Mouse (Mus musculus): ENCODE measurements around the gene Abcc4. TPM values are rescaled to one million over a fixed set of nuclear protein-coding genes. Genes with fewer than 3 reads are reported as not detected.

The Abcc4 gene
- polyA plus RNA-seq, 1 experiment from 2014 or later, result 2.2 TPM

DNA sequence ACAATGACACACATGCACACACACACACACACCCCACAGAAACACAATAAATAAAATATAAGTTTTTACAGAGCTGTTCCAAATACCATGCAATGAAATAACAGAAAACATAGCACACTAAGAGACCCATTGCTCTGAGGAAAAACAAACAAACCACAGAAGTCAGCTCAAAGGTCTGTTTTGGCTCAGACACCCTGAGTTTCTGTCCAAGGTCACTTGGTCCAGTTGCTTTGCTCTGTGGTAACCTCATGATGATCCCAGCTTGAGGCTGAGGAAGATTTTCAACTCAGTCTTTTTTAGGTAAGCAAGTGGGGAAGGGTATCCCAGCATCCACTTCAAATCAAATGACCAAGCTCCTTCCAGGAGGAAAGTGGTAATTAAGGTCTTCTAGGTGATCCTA, 4.9 kb upstream of the Abcc4 start:
- Histone ChIP-seq H3K27ac (ENCODE audit: poor library complexity, severe bottlenecking) (no peak overlapping the region), H3K27me3 (replicated peaks) (peaks cover 25% of the 10 kb centered on the region), H3K9me3 (replicated peaks) (no peaks in the 10 kb centered on the region), H3K4me1 (replicated peaks) (peaks cover 27% of the 10 kb centered on the region), H3K36me3 (no peaks in the 10 kb centered on the region), H3K9ac (no peak overlapping the region), H3K4me2 (no peak overlapping the region), H3K4me3 (no peak overlapping the region)
- no peak for ATAC-seq (ENCODE audit: insufficient number of reproducible peaks, low FRiP score)

DNA sequence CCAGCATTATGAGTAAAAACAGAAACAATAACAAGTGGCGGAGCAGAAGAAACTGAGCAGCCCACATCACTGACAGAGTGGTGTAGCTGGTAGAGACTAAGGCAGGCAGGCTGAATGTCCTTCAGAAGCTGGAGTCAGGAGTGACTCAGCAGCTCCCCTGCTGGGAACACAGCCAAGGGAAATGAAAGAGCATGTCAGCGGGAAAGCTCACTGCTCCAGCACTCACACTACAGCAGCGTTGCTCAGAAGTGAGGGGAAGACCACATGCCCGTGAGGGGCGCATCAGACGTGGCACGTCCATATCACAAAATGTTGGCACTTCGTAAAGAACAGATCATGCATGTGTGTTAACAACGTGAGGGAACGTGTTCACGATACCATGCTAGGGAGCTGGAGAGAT, 3.7 kb upstream of the Abcc4 start:
- Histone ChIP-seq H3K9ac (no peak overlapping the region), H3K27me3 (replicated peaks) (peaks cover 34% of the 10 kb centered on the region), H3K4me1 (replicated peaks) (peaks cover 32% of the 10 kb centered on the region), H3K36me3 (no peaks in the 10 kb centered on the region), H3K27ac (ENCODE audit: poor library complexity, severe bottlenecking) (0 out of 2 replicates have a peak overlapping the region, but pooled peaks have one; percentile 6), H3K4me3 (no peak overlapping the region), H3K4me2 (peak overlapping the region; percentile 16), H3K9me3 (replicated peaks) (no peaks in the 10 kb centered on the region)
- WGBS, result 14% methylated on average over 11 of the region's 11 CpGs
- ATAC-seq (ENCODE audit: insufficient number of reproducible peaks, low FRiP score), result peak; percentile 81

DNA sequence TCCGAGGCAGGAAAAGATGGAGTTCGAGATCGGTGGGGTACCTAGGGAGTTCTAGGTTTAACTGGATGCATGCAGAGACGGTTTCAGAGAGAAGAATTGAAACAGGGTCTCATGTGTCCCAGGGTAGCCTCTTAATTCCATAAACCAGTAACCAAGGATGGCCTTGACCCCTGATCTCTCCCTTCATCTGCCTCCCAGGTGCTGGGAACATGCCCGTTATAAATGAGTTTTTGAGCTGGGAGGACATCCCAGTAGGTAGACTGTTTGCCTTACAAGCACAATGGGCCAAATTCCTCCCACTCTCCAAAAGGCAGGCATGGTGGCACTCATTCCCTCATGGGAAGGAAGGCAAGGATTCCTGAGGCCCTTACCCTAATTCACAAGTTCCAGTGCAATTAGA, 2.1 kb upstream of the Abcc4 start:
- 83% methylated on average over 5 of the region's 5 CpGs for WGBS
- H3K4me2 ChIP-seq, result no peak overlapping the region
- H3K4me1 ChIP-seq (replicated peaks), result peaks cover 23% of the 10 kb centered on the region
- no peak overlapping the region for H3K27ac ChIP-seq (ENCODE audit: poor library complexity, severe bottlenecking)
- peaks cover 48% of the 10 kb centered on the region for H3K27me3 ChIP-seq (replicated peaks)
- no peaks in the 10 kb centered on the region for H3K9me3 ChIP-seq (replicated peaks)
- H3K9ac ChIP-seq, result no peak overlapping the region
- no peaks in the 10 kb centered on the region for H3K36me3 ChIP-seq
- ATAC-seq (ENCODE audit: insufficient number of reproducible peaks, low FRiP score), result no peak
- H3K4me3 ChIP-seq, result no peak overlapping the region

DNA sequence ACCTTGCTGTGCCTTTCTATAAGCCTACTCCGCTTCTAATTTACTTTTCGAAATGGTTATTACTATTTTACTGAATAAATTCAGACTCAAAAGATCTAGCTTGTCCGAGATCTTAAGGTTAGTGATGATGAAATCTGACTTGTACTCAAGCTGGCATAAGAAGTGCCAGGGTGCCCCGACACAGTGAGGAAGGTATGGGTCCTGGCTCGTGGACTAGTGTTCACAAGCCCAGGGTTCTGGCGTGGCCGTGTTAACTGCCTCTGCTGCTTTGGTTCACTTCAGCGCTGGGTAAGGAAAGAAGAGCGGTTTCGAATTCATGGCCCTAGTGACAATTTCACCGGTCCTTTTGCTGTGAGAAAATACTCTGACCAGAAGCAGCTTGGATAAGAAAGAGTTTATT, 943 bp upstream of the Abcc4 start:
- H3K9ac ChIP-seq, result no peak overlapping the region
- H3K27me3 ChIP-seq (replicated peaks), result peaks cover 47% of the 10 kb centered on the region
- no peaks in the 10 kb centered on the region for H3K9me3 ChIP-seq (replicated peaks)
- no peak overlapping the region for H3K27ac ChIP-seq (ENCODE audit: poor library complexity, severe bottlenecking)
- H3K4me1 ChIP-seq (replicated peaks), result peaks cover 19% of the 10 kb centered on the region
- peak overlapping the region; percentile 68 for H3K4me3 ChIP-seq
- ATAC-seq (ENCODE audit: insufficient number of reproducible peaks, low FRiP score), result no peak
- H3K4me2 ChIP-seq, result peak overlapping the region; percentile 98
- 84% methylated on average over 11 of the region's 11 CpGs for WGBS
- no peaks in the 10 kb centered on the region for H3K36me3 ChIP-seq

DNA sequence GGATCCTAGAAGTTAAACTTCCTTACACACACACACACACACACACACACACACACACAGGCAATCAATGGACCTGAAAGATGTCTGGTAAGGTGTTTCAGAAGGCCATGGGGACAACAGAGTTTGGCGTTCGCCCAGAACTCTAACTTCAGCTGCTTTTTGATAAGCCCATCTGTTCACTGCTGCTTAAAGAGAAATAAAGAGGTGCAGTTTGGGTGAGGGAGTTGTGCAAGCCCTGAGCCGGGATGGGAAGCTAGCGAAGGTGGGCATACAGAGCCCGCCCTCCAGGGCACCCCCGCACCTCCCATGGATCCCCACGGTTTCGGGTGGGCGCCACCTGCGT, 583 bp downstream of the Abcc4 start:
- WGBS, result under 1% methylated on average over 10 of the region's 10 CpGs
- Histone ChIP-seq H3K4me2 (peak overlapping the region; percentile 98), H3K9me3 (replicated peaks) (no peaks in the 10 kb centered on the region), H3K27ac (ENCODE audit: poor library complexity, severe bottlenecking) (no peak overlapping the region), H3K9ac (peak overlapping the region; percentile 52), H3K27me3 (replicated peaks) (peaks cover 37% of the 10 kb centered on the region), H3K4me1 (replicated peaks) (peaks cover 19% of the 10 kb centered on the region), H3K36me3 (no peaks in the 10 kb centered on the region), H3K4me3 (peak overlapping the region; percentile 68)
- ATAC-seq (ENCODE audit: insufficient number of reproducible peaks, low FRiP score), result no peak

DNA sequence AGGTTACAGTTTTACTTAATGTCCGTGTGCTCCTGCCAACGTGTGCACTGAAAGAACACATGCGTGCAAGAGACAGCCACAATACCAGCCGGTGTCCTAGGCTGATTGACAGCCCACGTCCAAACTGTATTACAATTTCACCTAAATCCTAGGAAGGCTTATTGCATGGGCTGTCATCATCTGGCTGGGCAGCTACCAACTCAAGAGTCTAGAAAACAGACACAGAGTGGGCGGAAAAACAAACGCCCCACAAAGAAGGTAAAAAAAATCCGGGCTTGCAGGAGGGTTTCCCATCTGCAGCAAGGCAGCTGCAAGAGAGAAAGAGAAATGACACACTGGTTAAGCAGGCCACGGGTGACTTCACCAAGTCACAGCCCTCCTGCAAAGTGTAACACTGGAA, 2.7 kb downstream of the Abcc4 start:
- Histone ChIP-seq H3K4me3 (no peak overlapping the region), H3K36me3 (no peaks in the 10 kb centered on the region), H3K4me1 (replicated peaks) (peaks cover 9% of the 10 kb centered on the region), H3K27ac (ENCODE audit: poor library complexity, severe bottlenecking) (no peak overlapping the region), H3K9me3 (replicated peaks) (no peaks in the 10 kb centered on the region), H3K27me3 (replicated peaks) (peaks cover 37% of the 10 kb centered on the region), H3K9ac (no peak overlapping the region), H3K4me2 (no peak overlapping the region)
- WGBS, result 75% methylated on average over 9 of the region's 9 CpGs
- no peak for ATAC-seq (ENCODE audit: insufficient number of reproducible peaks, low FRiP score)

DNA sequence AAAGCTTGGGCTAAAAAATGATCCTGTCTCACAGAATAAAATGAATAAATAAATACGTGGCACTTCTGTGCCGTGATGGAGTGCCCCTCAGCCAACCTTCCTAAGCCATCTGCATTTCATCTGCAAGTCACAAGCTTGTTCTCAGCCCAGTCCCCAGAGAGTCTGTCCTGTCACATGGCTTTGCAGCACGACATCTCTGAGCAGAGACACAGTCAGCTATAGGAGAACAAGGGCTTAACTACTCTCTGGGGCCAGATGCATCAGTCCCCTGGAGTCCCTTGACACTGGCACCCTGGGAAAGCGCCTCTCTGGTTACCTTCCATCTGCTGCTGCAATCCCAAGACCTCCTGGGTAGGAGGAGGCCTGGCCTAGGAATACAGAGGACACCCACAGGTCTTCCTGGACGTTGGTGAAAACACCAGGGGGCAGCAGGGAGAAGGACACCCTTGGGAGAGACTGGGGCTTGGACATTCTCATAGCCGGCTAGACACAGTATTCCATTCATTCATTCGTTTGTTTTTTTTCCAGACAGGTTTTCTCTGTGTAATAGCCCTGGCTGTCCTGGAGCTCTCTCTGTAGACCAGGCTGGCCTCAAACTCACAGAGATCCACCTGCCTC, 3.9 kb downstream of the Abcc4 start:
- WGBS, result 55% methylated on average over 7 of the region's 7 CpGs

DNA sequence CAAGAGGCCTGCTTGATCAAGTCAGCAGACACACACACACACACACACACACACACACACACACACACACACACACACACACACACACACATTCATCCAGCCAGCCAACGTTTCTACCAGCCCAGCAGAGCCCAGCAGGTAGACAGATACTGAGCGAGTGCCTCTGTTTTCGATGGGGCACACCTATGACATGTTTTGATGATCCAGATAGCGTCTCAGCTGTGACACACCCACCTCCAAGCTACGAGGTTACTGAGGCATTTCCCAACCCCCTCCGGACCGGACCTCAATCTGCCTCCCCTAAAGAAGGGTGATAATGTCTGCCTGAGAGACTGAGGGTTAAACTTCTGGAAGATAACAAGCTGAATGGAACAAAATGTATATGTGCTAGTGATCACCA, 5.4 kb downstream of the Abcc4 start:
- no peaks in the 10 kb centered on the region for H3K9me3 ChIP-seq (replicated peaks)
- no peak overlapping the region for H3K27ac ChIP-seq (ENCODE audit: poor library complexity, severe bottlenecking)
- no peaks in the 10 kb centered on the region for H3K36me3 ChIP-seq
- ATAC-seq (ENCODE audit: insufficient number of reproducible peaks, low FRiP score), result no peak
- no peak overlapping the region for H3K4me2 ChIP-seq
- WGBS, result 63% methylated on average over 7 of the region's 7 CpGs
- H3K4me1 ChIP-seq (replicated peaks), result peaks cover 3% of the 10 kb centered on the region
- peaks cover 22% of the 10 kb centered on the region for H3K27me3 ChIP-seq (replicated peaks)
- H3K9ac ChIP-seq, result no peak overlapping the region
- no peak overlapping the region for H3K4me3 ChIP-seq

More for the DNA sequence above, 3.9 kb downstream of the Abcc4 start:
- ATAC-seq (ENCODE audit: insufficient number of reproducible peaks, low FRiP score), result no peak
- Histone ChIP-seq H3K4me1 (replicated peaks) (peaks cover 9% of the 10 kb centered on the region), H3K9me3 (replicated peaks) (no peaks in the 10 kb centered on the region), H3K36me3 (no peaks in the 10 kb centered on the region), H3K4me2 (no peak overlapping the region), H3K27me3 (replicated peaks) (peaks cover 31% of the 10 kb centered on the region), H3K27ac (ENCODE audit: poor library complexity, severe bottlenecking) (no peak overlapping the region), H3K9ac (no peak overlapping the region), H3K4me3 (no peak overlapping the region)

DNA sequence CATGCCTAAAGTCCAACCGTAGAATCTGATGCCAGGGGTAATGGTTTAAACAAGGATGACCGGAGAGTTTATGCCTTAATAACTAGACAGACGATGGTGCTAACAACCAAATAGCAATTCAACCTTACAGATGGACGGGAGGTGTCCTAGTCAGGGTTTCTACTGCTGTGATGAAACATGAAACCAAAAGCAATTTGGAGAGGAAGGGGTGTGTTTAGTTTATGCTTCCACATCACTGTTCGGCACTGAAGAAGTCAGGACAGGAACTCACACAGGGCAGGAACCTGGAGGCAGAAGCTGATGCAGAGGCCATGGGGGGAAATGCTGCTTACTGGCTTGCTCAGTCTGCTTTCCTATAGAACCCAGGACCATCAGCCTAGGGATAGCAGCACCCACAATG, 6.1 kb downstream of the Abcc4 start:
- H3K9ac ChIP-seq, result no peak overlapping the region
- no peak overlapping the region for H3K4me2 ChIP-seq
- ATAC-seq (ENCODE audit: insufficient number of reproducible peaks, low FRiP score), result no peak
- WGBS, result 71% methylated on average over 5 of the region's 5 CpGs
- no peak overlapping the region for H3K27ac ChIP-seq (ENCODE audit: poor library complexity, severe bottlenecking)
- H3K27me3 ChIP-seq (replicated peaks), result peaks cover 16% of the 10 kb centered on the region
- no peaks in the 10 kb centered on the region for H3K9me3 ChIP-seq (replicated peaks)
- H3K4me1 ChIP-seq (replicated peaks), result no peaks in the 10 kb centered on the region
- H3K4me3 ChIP-seq, result no peak overlapping the region
- H3K36me3 ChIP-seq, result no peaks in the 10 kb centered on the region

DNA sequence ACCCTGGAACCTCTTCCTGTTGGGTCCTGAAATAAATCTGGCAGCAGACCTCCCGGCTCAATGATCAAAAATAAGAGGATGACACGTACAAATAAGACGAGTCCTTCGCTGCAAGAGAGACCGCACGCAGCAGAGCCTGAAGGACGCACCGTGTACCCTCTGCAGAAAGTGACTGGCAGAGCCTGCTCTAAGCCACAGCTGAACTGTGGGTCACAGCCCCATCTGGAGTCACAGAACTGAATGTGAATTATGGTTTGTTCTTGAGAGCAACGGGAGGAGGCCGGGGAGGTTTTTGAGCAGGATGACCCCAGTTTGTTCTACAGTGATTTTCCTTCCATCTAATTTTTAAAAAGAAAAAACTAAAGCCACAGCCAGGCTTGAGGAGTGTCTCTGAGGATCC, 6.5 kb downstream of the Abcc4 start:
- Histone ChIP-seq H3K9ac (no peak overlapping the region), H3K9me3 (replicated peaks) (no peaks in the 10 kb centered on the region), H3K27ac (ENCODE audit: poor library complexity, severe bottlenecking) (no peak overlapping the region), H3K36me3 (no peaks in the 10 kb centered on the region), H3K4me2 (no peak overlapping the region), H3K4me1 (replicated peaks) (no peaks in the 10 kb centered on the region), H3K4me3 (no peak overlapping the region), H3K27me3 (replicated peaks) (peaks cover 11% of the 10 kb centered on the region)
- ATAC-seq (ENCODE audit: insufficient number of reproducible peaks, low FRiP score), result no peak
- WGBS, result 84% methylated on average over 10 of the region's 10 CpGs

DNA sequence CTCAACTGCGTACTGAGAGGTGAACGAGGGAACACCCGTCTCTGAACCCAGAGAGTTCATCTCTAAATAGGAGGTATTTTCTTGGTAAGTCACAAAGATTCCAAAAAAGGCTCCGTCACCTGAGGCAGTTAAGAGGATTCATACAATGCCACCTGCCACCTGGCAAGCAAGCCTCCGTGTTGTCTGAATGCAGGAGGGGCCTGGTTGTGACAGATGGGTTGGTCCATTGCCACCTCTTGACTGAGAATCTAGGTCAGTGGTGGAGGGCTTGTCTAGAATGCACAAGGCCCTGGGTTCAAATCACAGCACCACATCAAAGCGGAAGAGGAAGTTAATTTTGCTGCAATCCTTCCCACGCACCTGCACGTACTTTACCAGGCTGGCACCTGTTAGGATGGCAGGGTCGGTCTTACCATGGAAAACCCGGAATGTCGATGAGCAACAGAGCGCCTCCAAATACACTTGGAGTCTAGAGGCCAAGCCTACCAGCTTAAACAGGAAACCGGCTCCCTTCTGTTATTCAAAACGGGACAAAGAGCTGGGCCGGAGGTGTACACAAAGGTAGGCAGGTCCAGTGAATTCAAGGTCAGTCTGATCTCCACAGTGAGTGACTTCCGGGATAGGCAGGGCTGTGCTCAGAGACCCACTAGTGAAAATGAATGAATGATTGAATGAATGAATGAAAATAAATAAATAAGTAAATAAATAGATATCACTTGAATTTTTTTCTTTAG, 9.3 kb downstream of the Abcc4 start:
- 91% methylated on average over 16 of the region's 16 CpGs for WGBS
- H3K4me3 ChIP-seq, result no peak overlapping the region
- H3K36me3 ChIP-seq, result no peaks in the 10 kb centered on the region
- H3K27ac ChIP-seq (ENCODE audit: poor library complexity, severe bottlenecking), result no peak overlapping the region
- no peak overlapping the region for H3K4me2 ChIP-seq
- no peaks in the 10 kb centered on the region for H3K4me1 ChIP-seq (replicated peaks)
- H3K9ac ChIP-seq, result no peak overlapping the region
- ATAC-seq (ENCODE audit: insufficient number of reproducible peaks, low FRiP score), result no peak
- no peaks in the 10 kb centered on the region for H3K9me3 ChIP-seq (replicated peaks)
- H3K27me3 ChIP-seq (replicated peaks), result no peaks in the 10 kb centered on the region

DNA sequence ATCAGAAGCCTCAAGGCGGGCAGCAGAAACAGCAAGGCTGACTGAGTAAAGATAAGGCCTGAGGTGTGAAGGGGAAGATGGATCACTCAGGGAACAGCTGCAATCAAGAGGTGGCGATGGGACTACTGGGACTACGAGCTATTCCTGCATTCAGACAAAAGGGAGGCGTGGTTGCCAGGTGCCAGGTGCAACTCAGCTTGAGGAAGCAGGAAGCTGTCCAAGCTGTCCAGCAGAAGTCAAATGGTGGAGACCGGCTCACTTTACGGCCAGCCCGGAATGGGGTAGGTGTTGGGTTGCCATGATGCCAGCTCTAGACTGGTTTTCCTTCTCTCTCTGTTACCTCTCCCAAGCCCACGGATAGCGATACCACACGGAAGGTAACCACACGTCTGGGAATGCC, 10.2 kb downstream of the Abcc4 start:
- Histone ChIP-seq H3K27ac (ENCODE audit: poor library complexity, severe bottlenecking) (no peak overlapping the region), H3K9ac (no peak overlapping the region), H3K4me2 (no peak overlapping the region), H3K4me1 (replicated peaks) (no peaks in the 10 kb centered on the region), H3K27me3 (replicated peaks) (no peaks in the 10 kb centered on the region), H3K36me3 (no peaks in the 10 kb centered on the region), H3K4me3 (no peak overlapping the region), H3K9me3 (replicated peaks) (no peaks in the 10 kb centered on the region)
- WGBS, result 81% methylated on average over 11 of the region's 11 CpGs
- ATAC-seq (ENCODE audit: insufficient number of reproducible peaks, low FRiP score), result no peak
